In the genomic region with DNA sequence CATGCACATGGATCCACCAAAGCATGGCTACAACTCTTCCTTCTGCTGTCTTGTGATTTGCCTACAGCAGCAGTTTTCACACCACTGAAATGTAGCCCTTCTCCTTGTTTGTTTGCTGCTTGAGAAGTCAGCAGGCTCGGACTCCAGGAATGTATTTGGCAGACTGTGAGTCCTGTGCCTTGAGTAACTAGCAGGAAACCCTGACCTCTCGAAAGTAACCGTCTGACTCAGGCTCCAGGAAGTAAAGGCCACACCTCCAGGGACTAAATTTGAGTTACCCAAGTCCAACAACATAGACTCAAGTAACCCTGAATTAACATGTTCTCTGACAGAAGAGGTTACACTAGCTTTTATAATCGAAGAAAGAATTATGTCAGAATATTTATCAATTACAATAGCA, we compare ENCODE assay signal across 14 mouse cellular contexts.
A peak's percentile ranks its signal among the peaks of the same experiment; 100 is the strongest.
DNase-seq lines count a peak whose midpoint lies in the region; ATAC-seq lines count a peak whose summit lies in the region.
"Had no signal": no experiment of that assay in that cellular context is flagged by ENCODE, and none has a peak within 500 bp of the region (broad histone marks: within the 10 kb centered on the region; RNA-seq: fewer than 3 reads in every experiment).

No protein-coding gene starts in this region.

- H3K9ac ChIP-seq in hindbrain, embryonic 11.5 days (ENCODE audit: low read depth, low read length): no peak overlapping the region
- H3K9ac ChIP-seq: embryonic facial prominence, embryonic 13.5 days; forebrain, embryonic 13.5 days; limb, embryonic 15.5 days had no signal

- H3K4me2 ChIP-seq in hindbrain, embryonic 11.5 days (replicated peaks; ENCODE audit: low read depth, low read length): no peak overlapping the region
- H3K4me2 ChIP-seq: embryonic facial prominence, embryonic 13.5 days; forebrain, embryonic 13.5 days; limb, embryonic 15.5 days had no signal

- ATAC-seq in megakaryocyte, adult 5-6 weeks (ENCODE audit: poor library complexity, severe bottlenecking): peak; percentile 26; the same call in 1 of the 2 replicates
- ATAC-seq in hindbrain, embryonic 11.5 days (ENCODE audit: low FRiP score): no peak
- ATAC-seq: forebrain, embryonic 13.5 days; inflammation-experienced regulatory T-cells, adult 6 months had no signal

- H3K36me3 ChIP-seq in hindbrain, embryonic 11.5 days (ENCODE audit: control insufficient read depth, insufficient read depth, low read length): no peaks in the 10 kb centered on the region
- H3K36me3 ChIP-seq: embryonic facial prominence, embryonic 13.5 days; limb, embryonic 15.5 days had no signal

- DNase-seq in heart, adult 9 months (ENCODE audit: low spot score in 2 of 2): peak; percentile 5 to 8
- no peak for DNase-seq in heart, postnatal 36 days
- peak; percentile 46 for DNase-seq in adrenal gland, postnatal 10 days
- peak; percentile 24 for DNase-seq in kidney, postnatal 14 days
- DNase-seq in layer of hippocampus, adult 8-10 months (ENCODE audit: low spot score in 2 of 2): no peak
- DNase-seq in MN1 (ENCODE audit: low spot score): no peak
- no peak for DNase-seq in hindbrain, embryonic 11.5 days (ENCODE audit: low spot score)
- DNase-seq: cerebellum, postnatal 10 days; gastrocnemius, postnatal 25 days had no signal

- H3K27ac ChIP-seq in hindbrain, embryonic 11.5 days (ENCODE audit: low read depth, low read length): no peak overlapping the region
- H3K27ac ChIP-seq: embryonic facial prominence, embryonic 13.5 days; forebrain, embryonic 13.5 days; limb, embryonic 15.5 days had no signal

- no peaks in the 10 kb centered on the region for H3K27me3 ChIP-seq in hindbrain, embryonic 11.5 days (ENCODE audit: control insufficient read depth, insufficient read depth, low read length)
- H3K27me3 ChIP-seq: embryonic facial prominence, embryonic 13.5 days; forebrain, embryonic 13.5 days; limb, embryonic 15.5 days had no signal

- intact Hi-C loops in heart, postnatal 36 days (cut with DNase I): no loop called here

- 77% methylated on average over 4 of the region's 4 CpGs for WGBS in hindbrain, embryonic 11.5 days

- H3K4me1 ChIP-seq in hindbrain, embryonic 11.5 days (replicated peaks; ENCODE audit: control insufficient read depth, insufficient read depth, low read length): no peaks in the 10 kb centered on the region
- H3K4me1 ChIP-seq: embryonic facial prominence, embryonic 13.5 days; forebrain, embryonic 13.5 days; limb, embryonic 15.5 days had no signal

- H3K4me3 ChIP-seq in hindbrain, embryonic 11.5 days (ENCODE audit: low read depth, low read length): no peak overlapping the region
- H3K4me3 ChIP-seq: embryonic facial prominence, embryonic 13.5 days; forebrain, embryonic 13.5 days; limb, embryonic 15.5 days had no signal

- H3K9me3 ChIP-seq in hindbrain, embryonic 11.5 days (ENCODE audit: control insufficient read depth, low read length): no peaks in the 10 kb centered on the region
- H3K9me3 ChIP-seq: embryonic facial prominence, embryonic 13.5 days; forebrain, embryonic 13.5 days; limb, embryonic 15.5 days had no signal

Comparison
In these comparisons a context has a peak if more than half of its experiments do, and no peak if none do; other contexts are left out.
1. DNase-seq: peak in heart, adult 9 months (2 of 2), adrenal gland, postnatal 10 days (single experiment) and kidney, postnatal 14 days (single experiment); none in heart, postnatal 36 days (0 of 2), layer of hippocampus, adult 8-10 months (0 of 2), MN1 (single experiment) and hindbrain, embryonic 11.5 days (single experiment).